Mouse (Mus musculus): ENCODE results near the gene Fnip1.
A peak's percentile ranks its signal among the peaks of the same experiment; 100 is the strongest.
"Not testable (repeated sequence)": the region's sequence is repeated elsewhere in the genome, so short reads cannot be mapped to it uniquely, and the experiment has no call there.

Fnip1 gene

GRCm38 (mm10) chr11:54437823-54438337 lies at the start of gene Fnip1:
TSS of gene Fnip1 (plus strand) at chr11:54438199.
- peak; percentile 96 for DNase-seq (ENCODE audit: low read depth, low spot score)

DNA sequence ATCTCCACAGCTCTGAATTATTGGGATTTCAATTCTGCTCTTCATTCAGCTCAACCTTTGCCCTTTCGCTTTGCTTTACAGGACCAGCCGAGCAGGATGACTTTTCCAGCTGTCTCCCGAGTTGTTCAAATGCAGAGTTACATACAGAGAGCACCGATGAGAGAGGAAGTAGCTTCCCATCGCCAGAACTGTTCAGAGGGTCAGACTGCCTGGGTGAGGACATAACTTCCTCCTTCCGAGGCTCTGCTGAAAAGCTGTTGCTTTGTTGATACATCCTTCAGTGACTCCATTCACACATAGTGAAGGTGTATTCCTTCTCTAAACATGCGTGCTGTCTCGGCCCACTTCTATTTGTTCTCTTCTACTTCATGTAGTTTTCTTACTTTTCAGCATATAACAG lies 47.6 kb upstream of the Fnip1 start:
- no peak for DNase-seq (ENCODE audit: low read depth, low spot score)

- no peak for DNase-seq (ENCODE audit: low read depth, low spot score)
These were observed 46.7 kb upstream of the Fnip1 start for GRCm38 (mm10) chr11:54391326-54391725.

DNA sequence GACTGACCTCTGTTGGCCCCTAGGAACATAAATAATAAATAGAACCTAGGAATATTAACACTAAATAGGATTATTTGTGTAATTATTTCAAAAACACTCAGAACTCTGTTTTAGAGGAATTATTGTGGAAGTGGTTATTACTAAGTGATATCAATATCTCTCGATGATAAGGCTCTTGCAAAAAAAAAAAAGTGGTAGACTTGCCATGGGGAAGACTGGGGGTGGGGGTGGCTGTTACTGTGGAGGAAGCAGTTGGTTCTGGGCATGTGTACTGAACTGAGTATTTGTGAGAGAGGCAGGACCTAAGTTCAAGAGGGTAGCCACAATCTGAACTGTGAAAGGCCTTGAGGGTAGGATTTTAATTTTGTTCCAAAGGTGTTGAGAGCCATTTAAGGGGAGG lies 41.3 kb upstream of the Fnip1 start:
- DNase-seq (ENCODE audit: low read depth, low spot score), result no peak

GRCm38 (mm10) chr11:54398058-54398457 lies 39.9 kb upstream of the Fnip1 start:
- DNase-seq (ENCODE audit: low read depth, low spot score), result no peak

DNA sequence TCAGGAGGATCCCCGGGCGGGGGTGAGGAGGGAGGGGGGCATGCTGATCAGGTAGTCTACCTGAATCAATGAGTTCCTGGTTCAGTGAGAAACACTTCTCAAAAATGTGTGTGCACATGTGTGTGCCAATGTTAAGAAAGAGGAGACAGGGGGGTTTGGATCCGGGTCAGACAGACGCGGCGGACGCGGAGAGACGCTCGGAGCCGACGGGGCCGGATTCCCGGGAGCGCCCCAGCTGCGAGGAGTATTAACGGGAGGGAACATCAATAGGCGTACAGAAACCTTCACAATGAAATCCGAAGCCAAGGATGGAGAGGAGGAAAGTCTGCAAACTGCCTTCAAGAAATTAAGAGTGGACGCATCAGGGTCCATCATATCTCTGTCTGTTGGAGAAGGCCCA lies 37.2 kb upstream of the Fnip1 start:
- DNase-seq (ENCODE audit: low read depth, low spot score), result not testable (repeated sequence)

GRCm38 (mm10) chr11:54404885-54405284 lies 33.1 kb upstream of the Fnip1 start:
- no peak for DNase-seq (ENCODE audit: low read depth, low spot score)

- DNase-seq (ENCODE audit: low read depth, low spot score), result no peak
These were observed 31.0 kb upstream of the Fnip1 start for GRCm38 (mm10) chr11:54406930-54407546.

GRCm38 (mm10) chr11:54410612-54411011 lies 27.4 kb upstream of the Fnip1 start:
- peak; percentile 49 for DNase-seq (ENCODE audit: low read depth, low spot score)

GRCm38 (mm10) chr11:54413017-54413416 lies 25.0 kb upstream of the Fnip1 start:
- no peak for DNase-seq (ENCODE audit: low read depth, low spot score)

DNA sequence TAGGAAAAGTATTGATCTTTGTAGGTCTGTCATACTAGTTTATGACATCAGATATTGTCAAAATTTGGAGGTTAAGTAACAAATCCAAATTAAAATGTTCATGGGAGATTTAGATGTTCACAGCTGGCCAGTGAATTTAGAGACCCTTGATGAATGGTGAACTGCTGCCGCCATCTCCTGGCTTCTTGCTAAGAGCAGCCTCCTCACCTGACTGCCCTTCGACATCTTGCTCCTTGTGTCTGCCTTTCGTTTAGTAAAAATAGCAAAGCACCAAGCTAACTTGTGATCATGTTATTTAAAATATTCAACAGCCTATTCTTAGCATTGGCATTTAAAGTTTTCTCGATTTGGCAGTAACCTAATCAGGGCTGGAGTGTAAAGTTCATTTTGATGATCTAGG lies 15.0 kb upstream of the Fnip1 start:
- DNase-seq (ENCODE audit: low read depth, low spot score), result no peak

- DNase-seq (ENCODE audit: low read depth, low spot score), result no peak
These were observed 11.7 kb upstream of the Fnip1 start for GRCm38 (mm10) chr11:54426267-54426666.

DNA sequence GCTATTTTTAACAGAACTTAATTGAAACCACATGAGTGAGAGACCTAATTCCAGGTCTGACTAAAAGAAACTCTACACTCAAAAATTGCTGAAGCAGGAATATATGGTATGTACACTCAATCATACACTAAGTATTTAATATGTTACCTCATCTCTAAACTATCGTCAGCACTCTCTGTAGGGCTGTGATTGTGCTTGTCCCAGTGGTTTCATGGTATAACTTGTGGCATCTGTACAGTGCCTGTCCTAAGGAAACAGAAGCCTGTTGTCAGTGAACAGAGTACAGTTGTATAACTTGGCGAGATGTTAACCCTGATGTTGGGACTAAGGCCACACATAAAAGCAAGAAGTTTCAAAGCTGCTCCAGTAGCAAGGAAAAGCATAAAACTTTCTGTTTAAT lies 10.9 kb upstream of the Fnip1 start:
- DNase-seq (ENCODE audit: low read depth, low spot score), result no peak

DNA sequence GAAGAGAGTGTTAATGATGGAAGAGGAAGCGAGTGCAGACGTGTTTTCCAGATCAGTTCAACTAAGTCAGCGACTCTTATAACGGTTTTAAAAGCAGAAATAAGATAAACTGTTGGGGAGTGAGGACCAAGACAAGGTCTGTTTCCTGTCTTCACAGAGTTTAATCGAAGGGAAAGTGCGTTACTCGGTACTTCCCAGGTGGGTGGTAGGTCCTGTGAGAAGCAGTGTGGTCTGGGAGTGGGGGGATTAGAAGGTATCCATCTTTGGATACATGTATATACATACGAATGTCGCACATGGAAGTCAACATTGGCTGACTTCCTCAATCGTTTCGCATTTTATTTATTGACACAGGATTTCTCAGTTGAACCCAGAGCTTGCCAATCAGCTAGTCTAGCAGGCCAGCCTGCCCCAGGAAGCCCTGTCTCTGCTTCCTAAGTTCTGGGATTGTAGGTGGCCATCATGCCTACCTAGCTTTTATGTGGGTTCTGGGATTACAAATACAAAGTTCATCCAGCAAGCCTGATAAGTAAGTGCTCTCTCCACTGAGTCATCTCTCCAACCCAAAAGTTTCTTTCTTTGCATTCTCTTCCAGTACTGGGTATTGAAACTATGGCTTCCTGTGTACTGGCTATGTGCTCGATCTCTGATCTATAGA lies 10.2 kb upstream of the Fnip1 start:
- DNase-seq (ENCODE audit: low read depth, low spot score), result no peak

DNA sequence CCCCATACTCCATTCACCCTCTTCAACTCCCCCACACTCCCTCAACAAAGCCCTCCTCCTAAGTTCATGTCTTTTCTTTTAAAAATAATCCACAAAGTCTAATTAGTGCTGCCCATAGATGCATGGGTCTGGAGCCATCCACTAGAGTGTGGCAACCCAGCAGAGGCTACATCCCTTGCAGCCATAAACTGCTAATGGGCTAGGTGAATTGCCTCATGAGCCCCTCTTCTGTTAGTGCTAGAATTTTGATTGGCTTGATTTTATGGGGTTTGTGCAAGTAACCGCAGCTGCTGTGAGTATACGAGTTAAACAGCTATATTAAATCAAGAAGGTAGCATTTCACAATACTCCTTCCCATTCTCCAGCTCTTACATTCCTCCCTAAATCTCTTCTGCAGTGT lies 8.8 kb upstream of the Fnip1 start:
- DNase-seq (ENCODE audit: low read depth, low spot score), result no peak

DNA sequence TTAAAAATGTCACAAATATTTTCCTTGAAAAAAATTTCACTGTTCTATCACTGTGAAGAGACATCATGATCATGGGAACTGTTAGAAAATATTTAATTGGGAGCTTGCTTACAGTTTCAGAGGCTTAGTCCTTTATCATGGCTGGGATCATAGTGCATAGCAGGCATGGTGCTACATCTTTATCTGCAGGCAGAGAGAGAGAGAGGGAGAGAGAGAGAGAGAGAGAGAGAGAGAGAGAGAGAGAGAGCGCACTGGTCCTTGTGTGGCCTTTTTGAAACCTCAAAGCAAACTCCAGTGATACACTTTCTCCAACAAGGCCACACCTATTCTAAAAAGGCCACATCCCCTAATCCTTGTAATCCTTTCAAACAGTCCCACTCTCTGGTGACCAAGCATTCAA lies 2.2 kb upstream of the Fnip1 start:
- DNase-seq (ENCODE audit: low read depth, low spot score), result no peak

GRCm38 (mm10) chr11:54437310-54437822 lies 633 bp upstream of the Fnip1 start:
- DNase-seq (ENCODE audit: low read depth, low spot score), result no peak

- DNase-seq (ENCODE audit: low read depth, low spot score), result peak; percentile 78
These were observed 375 bp downstream of the Fnip1 start for GRCm38 (mm10) chr11:54438366-54438781.

- DNase-seq (ENCODE audit: low read depth, low spot score), result no peak
These were observed 1.1 kb downstream of the Fnip1 start for GRCm38 (mm10) chr11:54438991-54439690.

DNA sequence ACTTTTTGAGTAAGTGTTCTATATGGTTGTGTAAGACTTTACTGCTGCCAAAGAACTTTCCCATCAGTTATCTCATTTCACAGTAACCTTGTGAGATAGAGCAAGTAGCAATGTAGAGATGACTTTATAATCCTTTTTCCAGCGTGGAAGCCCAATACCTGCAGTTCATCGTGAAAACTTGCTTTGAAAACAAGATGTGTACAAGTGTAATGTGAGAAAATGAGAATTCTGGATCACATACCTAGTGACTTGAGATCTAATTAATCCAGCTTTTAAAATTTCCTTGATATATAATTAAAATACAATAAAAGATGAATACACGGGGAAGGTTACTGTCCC lies 1.7 kb downstream of the Fnip1 start:
- no peak for DNase-seq (ENCODE audit: low read depth, low spot score)

GRCm38 (mm10) chr11:54450757-54451156 lies 12.8 kb downstream of the Fnip1 start:
- not testable (repeated sequence) for DNase-seq (ENCODE audit: low read depth, low spot score)

- no peak for DNase-seq (ENCODE audit: low read depth, low spot score)
These were observed 16.5 kb downstream of the Fnip1 start for GRCm38 (mm10) chr11:54454516-54454915.

- DNase-seq (ENCODE audit: low read depth, low spot score), result no peak
These were observed 18.9 kb downstream of the Fnip1 start for GRCm38 (mm10) chr11:54456875-54457274.
